Mouse (Mus musculus): ENCODE measurements around the gene Cdk6. TPM values are rescaled to one million over a fixed set of nuclear protein-coding genes. Genes with fewer than 3 reads are reported as not detected.

Gene Cdk6
- polyA plus RNA-seq, 1 experiment from 2014 or later, result 18.0 TPM

DNA sequence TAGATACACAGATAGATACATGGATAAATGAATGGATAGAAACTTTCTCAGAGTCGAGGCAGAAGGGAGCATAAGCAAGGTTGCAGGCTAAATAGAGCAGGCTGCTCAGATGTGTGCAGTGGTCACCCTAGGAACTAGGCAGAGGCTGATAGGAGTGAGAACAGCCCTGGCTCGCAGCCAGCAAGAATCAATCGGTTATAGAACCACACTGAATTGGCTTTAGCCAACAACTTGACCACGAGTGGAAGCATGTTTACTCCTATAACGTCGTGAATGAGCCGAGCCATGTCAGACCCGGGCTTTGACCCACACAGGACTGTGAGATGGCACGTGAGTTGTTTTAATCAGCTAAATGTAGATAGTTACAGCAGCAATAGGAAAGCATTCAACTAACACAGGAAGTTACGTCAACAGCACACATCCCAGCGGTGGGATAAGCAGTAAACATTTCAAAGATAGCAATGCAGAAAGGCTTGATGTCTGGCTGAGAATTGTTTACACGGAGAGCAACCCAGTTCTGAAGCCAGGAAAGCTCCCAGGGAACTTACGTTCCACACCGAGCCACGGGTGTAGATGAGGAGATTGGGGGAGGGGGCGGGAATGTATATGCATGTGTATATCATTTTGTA is 147.0 kb downstream of the Cdk6 start:
- Histone ChIP-seq H3K4me1 (no peaks in the 10 kb centered on the region), H3K9ac (no peak overlapping the region), H3K4me2 (replicated peaks) (no peak overlapping the region), H3K4me3 (no peak overlapping the region), H3K27me3 (no peaks in the 10 kb centered on the region), H3K27ac (no peak overlapping the region), H3K36me3 (no peaks in the 10 kb centered on the region), H3K9me3 (replicated peaks) (no peaks in the 10 kb centered on the region)
- no peak for ATAC-seq (ENCODE audit: low FRiP score)
- 88% methylated on average over 16 of the region's 16 CpGs for WGBS

DNA sequence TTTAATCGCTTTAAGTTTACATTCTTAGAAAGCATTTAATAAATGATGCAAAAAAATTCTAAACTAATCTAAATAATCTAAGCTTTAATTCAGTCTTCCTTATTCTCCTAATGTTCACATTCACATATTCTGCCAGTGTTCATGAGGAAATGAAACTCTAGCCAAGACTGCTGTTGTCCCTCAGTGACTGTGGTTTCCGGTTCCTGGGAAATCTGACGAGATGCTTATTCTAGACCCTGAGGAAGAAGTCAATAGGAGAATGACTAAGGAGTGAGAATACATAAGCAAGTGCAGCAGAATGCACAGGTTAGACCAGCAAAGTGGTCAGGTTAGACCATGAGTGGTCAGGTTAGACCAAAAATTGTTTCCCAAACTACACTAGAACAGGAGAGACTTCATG is 149.1 kb downstream of the Cdk6 start:
- H3K27me3 ChIP-seq, result no peaks in the 10 kb centered on the region
- 98% methylated on average over 3 of the region's 3 CpGs for WGBS
- no peaks in the 10 kb centered on the region for H3K36me3 ChIP-seq
- H3K4me2 ChIP-seq (replicated peaks), result no peak overlapping the region
- H3K9ac ChIP-seq, result no peak overlapping the region
- H3K4me3 ChIP-seq, result no peak overlapping the region
- H3K27ac ChIP-seq, result no peak overlapping the region
- no peaks in the 10 kb centered on the region for H3K9me3 ChIP-seq (replicated peaks)
- ATAC-seq (ENCODE audit: low FRiP score), result no peak
- H3K4me1 ChIP-seq, result no peaks in the 10 kb centered on the region

DNA sequence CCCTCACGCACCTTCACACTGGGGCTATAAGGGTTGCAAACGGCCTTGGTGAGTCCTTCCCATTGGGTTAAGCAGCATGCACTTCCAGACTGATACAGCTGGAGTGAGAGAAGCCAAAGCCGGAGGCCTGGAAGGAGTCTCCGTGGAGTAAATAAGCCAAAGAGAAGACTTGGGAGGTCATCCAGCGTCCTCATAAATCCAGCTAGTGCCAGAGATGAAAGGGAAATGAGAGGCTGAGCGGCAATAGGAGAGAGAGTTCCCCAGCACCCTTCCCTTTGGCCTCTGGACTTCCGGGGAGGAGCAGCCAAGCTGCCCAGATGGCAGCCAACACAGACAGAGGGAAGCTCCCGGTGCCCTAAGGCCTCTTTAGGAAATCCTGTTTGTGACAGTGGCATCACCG is 149.8 kb downstream of the Cdk6 start:
- Histone ChIP-seq H3K9ac (no peak overlapping the region), H3K4me3 (no peak overlapping the region), H3K36me3 (no peaks in the 10 kb centered on the region), H3K27ac (no peak overlapping the region), H3K27me3 (no peaks in the 10 kb centered on the region), H3K9me3 (replicated peaks) (no peaks in the 10 kb centered on the region), H3K4me1 (no peaks in the 10 kb centered on the region), H3K4me2 (replicated peaks) (no peak overlapping the region)
- no peak for ATAC-seq (ENCODE audit: low FRiP score)
- WGBS, result 75% methylated on average over 9 of the region's 9 CpGs

DNA sequence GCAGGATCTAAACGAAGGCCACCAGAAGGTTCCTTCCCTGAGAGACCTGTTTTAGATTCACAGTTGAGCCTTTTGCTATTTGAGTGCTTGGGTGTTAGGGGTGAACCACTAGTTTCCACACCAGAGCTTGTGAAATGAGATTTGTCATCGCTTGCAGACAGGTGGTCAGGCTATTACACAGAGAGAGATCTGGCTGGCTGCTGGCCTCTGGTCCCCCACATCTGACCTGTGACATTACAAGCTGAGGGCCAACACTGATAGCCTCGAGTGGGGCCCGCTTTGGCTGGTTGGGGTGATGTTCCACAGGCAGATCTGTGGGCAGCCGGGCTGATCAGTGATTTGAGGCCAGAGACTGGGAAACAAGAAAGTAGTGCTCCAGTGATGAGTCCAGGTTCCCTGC is 150.6 kb downstream of the Cdk6 start:
- Histone ChIP-seq H3K4me2 (replicated peaks) (no peak overlapping the region), H3K9ac (no peak overlapping the region), H3K4me1 (no peaks in the 10 kb centered on the region), H3K27ac (no peak overlapping the region), H3K9me3 (replicated peaks) (no peaks in the 10 kb centered on the region), H3K4me3 (no peak overlapping the region), H3K36me3 (no peaks in the 10 kb centered on the region), H3K27me3 (no peaks in the 10 kb centered on the region)
- WGBS, result 77% methylated on average over 5 of the region's 5 CpGs
- no peak for ATAC-seq (ENCODE audit: low FRiP score)

DNA sequence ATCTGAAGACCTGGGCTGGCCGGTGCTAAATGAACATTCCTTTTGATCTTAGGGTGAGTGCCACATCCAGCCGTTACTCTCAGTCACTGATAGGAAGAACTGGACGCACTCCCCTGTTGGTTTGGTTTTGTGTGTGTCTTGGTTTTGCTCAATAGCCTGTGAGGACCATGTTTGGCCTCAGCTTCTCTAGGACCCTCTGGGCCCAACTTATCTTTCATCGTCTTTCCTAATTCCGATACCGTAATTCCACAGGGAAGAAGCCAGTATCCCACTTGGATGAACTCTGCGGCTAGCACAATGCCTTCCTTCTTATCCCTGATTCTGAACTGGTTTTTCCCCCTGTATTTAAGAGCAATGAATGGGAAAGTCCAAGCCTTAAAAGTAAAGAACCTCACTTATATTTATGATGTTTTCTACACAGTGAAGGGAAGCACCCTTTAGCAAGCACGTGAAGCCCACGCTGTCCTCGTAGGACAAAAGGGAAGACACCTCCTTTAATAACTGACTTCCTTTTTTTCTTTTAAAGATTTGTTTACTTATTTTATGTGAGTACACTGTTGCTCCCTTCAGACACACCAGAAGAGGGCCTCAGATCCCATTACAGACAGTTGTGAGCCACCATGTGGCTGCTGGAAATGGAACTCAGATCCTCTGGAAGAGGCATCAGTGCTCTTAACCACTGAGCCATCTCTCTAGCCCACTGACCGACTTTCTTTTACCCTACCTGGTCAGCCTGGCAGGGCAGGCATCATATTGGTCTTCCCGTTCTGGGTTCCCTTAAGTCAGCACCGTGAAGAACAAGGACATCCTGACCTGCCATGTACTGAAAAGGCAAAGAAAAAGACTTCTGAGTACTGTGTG is 151.7 kb downstream of the Cdk6 start:
- Histone ChIP-seq H3K27me3 (no peaks in the 10 kb centered on the region), H3K4me3 (no peak overlapping the region), H3K9ac (no peak overlapping the region), H3K4me1 (no peaks in the 10 kb centered on the region), H3K27ac (no peak overlapping the region), H3K4me2 (replicated peaks) (no peak overlapping the region), H3K9me3 (replicated peaks) (no peaks in the 10 kb centered on the region), H3K36me3 (no peaks in the 10 kb centered on the region)
- WGBS, result 92% methylated on average over 13 of the region's 13 CpGs
- no peak for ATAC-seq (ENCODE audit: low FRiP score)

DNA sequence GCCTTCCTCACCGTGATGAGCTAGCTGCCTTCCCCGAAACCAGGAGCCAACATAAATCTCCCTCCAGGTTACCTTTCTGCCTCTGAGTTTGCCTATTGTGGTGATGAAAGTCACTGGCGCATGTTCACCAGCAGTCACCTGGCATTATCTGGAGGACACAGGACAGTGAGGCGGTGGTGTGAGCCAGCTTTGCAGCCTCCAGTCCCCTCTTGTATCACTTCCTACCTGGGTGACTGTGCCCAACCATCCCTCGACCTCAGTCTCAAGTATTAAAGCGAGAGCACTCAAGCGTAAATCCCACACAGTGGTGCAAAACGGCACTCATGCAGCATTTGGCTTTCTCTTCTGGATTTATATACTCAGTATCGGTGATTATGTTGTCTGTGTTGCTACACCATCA is 152.7 kb downstream of the Cdk6 start:
- no peaks in the 10 kb centered on the region for H3K9me3 ChIP-seq (replicated peaks)
- WGBS, result 90% methylated on average over 9 of the region's 9 CpGs
- H3K9ac ChIP-seq, result no peak overlapping the region
- H3K36me3 ChIP-seq, result no peaks in the 10 kb centered on the region
- H3K4me1 ChIP-seq, result no peaks in the 10 kb centered on the region
- no peak overlapping the region for H3K4me3 ChIP-seq
- H3K4me2 ChIP-seq (replicated peaks), result no peak overlapping the region
- H3K27me3 ChIP-seq, result no peaks in the 10 kb centered on the region
- no peak for ATAC-seq (ENCODE audit: low FRiP score)
- no peak overlapping the region for H3K27ac ChIP-seq

DNA sequence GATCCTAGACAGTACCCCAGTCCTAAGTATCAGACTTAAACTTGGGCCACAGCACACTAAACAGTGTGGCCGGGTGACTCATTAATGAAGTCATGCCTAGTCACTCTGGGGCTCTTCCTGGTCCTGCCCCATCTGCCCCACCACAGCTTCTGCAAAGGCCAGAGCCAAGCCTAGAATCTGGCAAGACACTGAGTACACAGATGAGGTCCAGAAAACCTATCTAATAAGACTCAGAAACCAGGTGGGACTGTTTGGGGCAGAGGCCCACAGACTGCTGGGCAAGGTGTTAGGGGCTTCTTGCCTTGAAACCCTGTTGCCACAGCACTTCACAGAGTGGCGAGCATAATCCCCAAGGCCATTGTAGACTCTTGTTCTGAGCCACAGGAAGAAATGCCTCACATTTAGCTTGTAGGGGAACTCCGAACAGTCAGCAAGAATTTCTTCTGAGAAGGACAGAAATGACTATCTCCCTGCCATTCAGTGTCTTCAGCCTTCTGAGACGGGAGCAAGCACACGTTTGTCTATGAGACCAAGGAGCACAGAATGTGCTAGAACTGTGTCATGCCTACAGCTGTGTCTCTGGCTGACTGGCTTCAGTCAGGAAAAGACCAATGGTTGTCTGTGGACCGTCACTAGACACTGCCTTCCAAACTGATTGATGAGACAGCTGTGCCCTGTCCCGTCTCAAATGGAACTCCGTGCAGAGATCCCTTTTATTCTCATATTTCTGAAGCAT is 153.3 kb downstream of the Cdk6 start:
- ATAC-seq (ENCODE audit: low FRiP score), result no peak
- WGBS, result 76% methylated on average over 8 of the region's 8 CpGs

DNA sequence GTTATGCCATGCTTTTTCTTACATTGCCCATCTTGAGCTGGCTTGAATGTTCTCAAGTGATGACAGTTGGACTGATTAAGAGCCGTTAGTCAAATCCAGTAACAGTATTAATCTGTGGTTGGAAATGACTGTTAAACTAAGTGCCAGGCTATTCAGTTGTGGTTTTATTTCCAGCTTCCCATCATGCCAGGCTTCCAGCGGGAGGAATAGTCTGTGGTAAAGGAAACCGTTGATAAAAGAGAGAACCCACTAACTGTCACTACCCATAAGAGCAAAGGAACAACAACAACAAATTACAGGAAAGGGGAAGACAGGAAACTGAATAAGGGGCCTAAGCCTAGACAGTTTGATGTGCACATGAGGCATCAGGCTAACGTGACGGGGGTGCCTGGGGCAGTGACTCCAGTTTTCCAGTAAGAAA is 156.2 kb downstream of the Cdk6 start:
- no peak overlapping the region for H3K27ac ChIP-seq
- H3K9ac ChIP-seq, result no peak overlapping the region
- H3K9me3 ChIP-seq (replicated peaks), result no peaks in the 10 kb centered on the region
- no peaks in the 10 kb centered on the region for H3K4me1 ChIP-seq
- 87% methylated on average over 5 of the region's 5 CpGs for WGBS
- no peak overlapping the region for H3K4me3 ChIP-seq
- H3K27me3 ChIP-seq, result no peaks in the 10 kb centered on the region
- no peak for ATAC-seq (ENCODE audit: low FRiP score)
- H3K36me3 ChIP-seq, result no peaks in the 10 kb centered on the region
- no peak overlapping the region for H3K4me2 ChIP-seq (replicated peaks)

More for the DNA sequence above, 153.3 kb downstream of the Cdk6 start:
- Histone ChIP-seq H3K4me1 (no peaks in the 10 kb centered on the region), H3K9ac (no peak overlapping the region), H3K27ac (no peak overlapping the region), H3K4me3 (no peak overlapping the region), H3K9me3 (replicated peaks) (no peaks in the 10 kb centered on the region), H3K36me3 (no peaks in the 10 kb centered on the region), H3K27me3 (no peaks in the 10 kb centered on the region), H3K4me2 (replicated peaks) (no peak overlapping the region)

DNA sequence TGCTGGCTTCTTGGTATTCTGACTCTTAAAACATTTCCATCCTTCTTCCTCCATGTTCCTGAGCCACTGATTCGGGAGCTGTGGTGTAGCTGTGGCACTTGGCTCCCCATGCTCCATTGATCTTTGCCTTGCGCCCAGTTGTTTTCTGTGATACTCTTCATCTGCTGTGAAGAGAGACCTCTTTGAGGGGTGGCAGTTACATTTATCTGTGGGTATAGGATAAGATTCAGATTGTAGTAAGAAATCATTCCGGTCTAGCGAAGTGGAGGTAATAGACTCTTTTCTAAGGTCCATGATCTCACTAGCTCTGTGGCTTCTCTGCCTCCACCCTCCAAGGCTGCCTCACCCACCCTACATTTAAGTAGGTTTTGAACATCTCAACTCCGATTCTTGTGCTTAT is 159.0 kb downstream of the Cdk6 start:
- ATAC-seq (ENCODE audit: low FRiP score), result no peak
- H3K9ac ChIP-seq, result no peak overlapping the region
- no peaks in the 10 kb centered on the region for H3K27me3 ChIP-seq
- no peak overlapping the region for H3K4me3 ChIP-seq
- no peak overlapping the region for H3K27ac ChIP-seq
- no peak overlapping the region for H3K4me2 ChIP-seq (replicated peaks)
- no peaks in the 10 kb centered on the region for H3K9me3 ChIP-seq (replicated peaks)
- WGBS, result 91% methylated on average over 5 of the region's 5 CpGs
- no peaks in the 10 kb centered on the region for H3K36me3 ChIP-seq
- H3K4me1 ChIP-seq, result peaks cover 4% of the 10 kb centered on the region; the same call in 1 of the 2 replicates

DNA sequence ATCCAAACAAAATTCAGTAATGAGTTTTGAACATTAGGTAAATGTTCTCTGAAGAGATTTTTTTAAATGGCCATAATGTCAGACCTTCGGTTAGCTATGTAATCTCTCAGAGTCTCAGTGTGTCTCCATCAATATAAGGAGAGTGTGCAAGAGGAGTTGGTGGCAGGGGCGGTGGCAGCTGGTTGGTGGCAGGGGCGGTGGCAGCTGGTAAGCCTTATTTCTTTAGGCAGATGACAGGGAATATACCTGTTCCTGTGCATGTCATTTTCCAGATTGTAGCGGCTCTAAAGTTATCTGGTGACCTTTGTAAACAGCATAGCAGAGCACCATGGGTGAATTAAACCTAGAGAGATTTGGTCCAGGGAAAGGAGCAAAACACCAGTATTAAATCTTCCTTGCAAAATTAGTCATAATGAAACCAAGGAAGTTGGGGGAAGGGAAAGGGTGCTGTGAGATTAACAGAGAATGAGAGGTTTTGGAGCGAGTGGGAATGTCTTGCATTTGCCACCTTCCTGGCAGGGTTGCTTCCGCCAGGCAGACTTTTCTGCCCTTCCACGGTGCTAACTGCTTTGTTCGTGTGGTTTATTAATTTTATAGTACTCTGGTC is 159.8 kb downstream of the Cdk6 start:
- no peak overlapping the region for H3K9ac ChIP-seq
- H3K9me3 ChIP-seq (replicated peaks), result no peaks in the 10 kb centered on the region
- no peak overlapping the region for H3K27ac ChIP-seq
- WGBS, result 72% methylated on average over 8 of the region's 8 CpGs
- H3K27me3 ChIP-seq, result no peaks in the 10 kb centered on the region
- H3K4me2 ChIP-seq (replicated peaks), result no peak overlapping the region
- peaks cover 4% of the 10 kb centered on the region; the same call in 1 of the 2 replicates for H3K4me1 ChIP-seq
- H3K36me3 ChIP-seq, result no peaks in the 10 kb centered on the region
- no peak overlapping the region for H3K4me3 ChIP-seq
- ATAC-seq (ENCODE audit: low FRiP score), result no peak

DNA sequence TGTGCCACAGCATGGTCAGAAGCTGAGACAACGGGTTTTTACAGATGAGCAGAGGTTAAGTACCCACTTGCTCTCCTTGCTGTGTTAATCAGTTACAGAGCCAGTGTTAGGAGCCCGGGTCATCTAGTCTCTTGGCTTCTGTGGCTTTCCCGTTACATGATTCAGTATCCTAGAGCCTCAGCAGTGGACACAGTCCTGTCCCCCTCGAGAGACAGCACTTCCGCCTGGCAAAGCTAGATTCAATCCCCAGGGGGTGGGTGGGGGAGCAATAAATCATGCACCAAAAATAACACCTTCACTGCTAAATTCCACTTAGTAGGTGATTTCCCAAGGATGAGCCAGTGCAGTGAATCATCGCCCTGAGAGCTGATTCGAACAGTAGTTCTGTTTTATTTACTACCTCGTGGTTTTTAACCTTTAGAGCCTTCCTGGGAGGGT is 160.3 kb downstream of the Cdk6 start:
- Histone ChIP-seq H3K4me3 (no peak overlapping the region), H3K36me3 (no peaks in the 10 kb centered on the region), H3K9me3 (replicated peaks) (no peaks in the 10 kb centered on the region), H3K4me2 (replicated peaks) (no peak overlapping the region), H3K27me3 (no peaks in the 10 kb centered on the region), H3K4me1 (peaks cover 4% of the 10 kb centered on the region; the same call in 1 of the 2 replicates), H3K27ac (no peak overlapping the region), H3K9ac (no peak overlapping the region)
- WGBS, result 39% methylated on average over 8 of the region's 8 CpGs
- ATAC-seq (ENCODE audit: low FRiP score), result no peak
